Mouse (Mus musculus): ENCODE data around the gene Sppl2c. TPM values are rescaled to one million over a fixed set of nuclear protein-coding genes. Genes with fewer than 3 reads are reported as not detected.

Gene Sppl2c
- polyA plus RNA-seq, 1 experiment from 2014 or later: not detected

GRCm38 (mm10) chr11:104161153-104161552 lies 25.0 kb upstream of the Sppl2c start:
- peaks cover 36% of the 10 kb centered on the region for H3K4me1 ChIP-seq (replicated peaks)
- no peaks in the 10 kb centered on the region for H3K9me3 ChIP-seq
- WGBS: 87% methylated on average over 5 of the region's 5 CpGs
- H3K4me3 ChIP-seq: no peak overlapping the region
- peaks cover 27% of the 10 kb centered on the region for H3K27me3 ChIP-seq (ENCODE audit: insufficient read depth, poor library complexity, severe bottlenecking)
- no peak overlapping the region for H3K27ac ChIP-seq
- DNase-seq (ENCODE audit: low spot score): no peak
- H3K36me3 ChIP-seq: no peaks in the 10 kb centered on the region

DNA sequence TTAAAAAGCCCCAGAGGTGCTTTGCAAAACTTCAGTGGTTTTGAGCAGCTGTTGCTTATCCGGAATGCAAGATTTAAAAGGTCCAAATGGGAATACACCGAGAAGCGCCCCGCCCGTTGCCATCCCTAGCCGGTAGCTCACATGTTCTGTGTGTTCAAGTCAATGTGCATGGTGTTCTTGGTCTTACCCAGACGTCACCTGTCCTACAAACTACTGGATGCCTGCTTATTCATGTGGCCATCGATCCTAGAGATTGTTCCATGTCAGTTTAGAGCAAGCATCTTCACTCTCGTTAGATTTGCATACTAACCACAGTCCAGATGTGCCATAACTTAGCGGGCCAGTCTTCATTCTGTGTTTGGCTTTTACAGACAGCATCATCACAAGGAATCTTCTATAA lies 21.9 kb upstream of the Sppl2c start:
- Histone ChIP-seq H3K27ac (no peak overlapping the region), H3K36me3 (no peaks in the 10 kb centered on the region), H3K9me3 (no peaks in the 10 kb centered on the region), H3K4me1 (replicated peaks) (peaks cover 10% of the 10 kb centered on the region; the same call in 1 of the 2 replicates), H3K27me3 (ENCODE audit: insufficient read depth, poor library complexity, severe bottlenecking) (peaks cover 12% of the 10 kb centered on the region), H3K4me3 (no peak overlapping the region)
- DNase-seq (ENCODE audit: low spot score): no peak
- 93% methylated on average over 10 of the region's 10 CpGs for WGBS

- no peak overlapping the region for H3K27ac ChIP-seq
- H3K36me3 ChIP-seq: no peaks in the 10 kb centered on the region
- WGBS: 35% methylated on average over 12 of the region's 12 CpGs
- DNase-seq (ENCODE audit: low spot score): peak; percentile 75
- no peak overlapping the region for H3K4me3 ChIP-seq
- peaks cover 32% of the 10 kb centered on the region for H3K27me3 ChIP-seq (ENCODE audit: insufficient read depth, poor library complexity, severe bottlenecking)
- 0 out of 2 replicates have a peak, but pooled peaks cover 5% of the 10 kb centered on the region for H3K4me1 ChIP-seq (replicated peaks)
- no peaks in the 10 kb centered on the region for H3K9me3 ChIP-seq
These were observed 14.8 kb upstream of the Sppl2c start for GRCm38 (mm10) chr11:104171281-104171781.

DNA sequence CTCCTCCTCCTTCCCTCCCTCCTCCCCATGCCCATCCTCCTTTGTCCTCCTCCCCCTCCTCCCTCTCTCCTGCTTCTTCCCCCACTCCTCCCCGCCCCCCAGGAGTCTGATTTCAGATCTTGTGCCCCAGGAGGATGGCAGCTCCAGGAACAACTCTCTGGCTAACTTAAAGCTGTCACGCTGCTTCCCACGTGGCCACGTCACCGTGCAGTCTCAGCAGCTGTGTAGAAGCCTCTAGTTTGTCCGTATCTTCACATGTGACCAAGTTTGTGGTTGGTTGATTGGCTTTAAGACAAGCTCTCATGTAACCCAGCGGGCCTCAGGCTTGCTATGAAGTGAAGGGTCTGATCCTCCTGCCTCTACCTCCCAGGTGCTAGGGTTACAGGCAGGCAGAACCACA lies 7.2 kb upstream of the Sppl2c start:
- Histone ChIP-seq H3K4me1 (replicated peaks) (peaks cover 5% of the 10 kb centered on the region; the same call in 1 of the 2 replicates), H3K4me3 (no peak overlapping the region), H3K27ac (no peak overlapping the region), H3K27me3 (ENCODE audit: insufficient read depth, poor library complexity, severe bottlenecking) (no peaks in the 10 kb centered on the region), H3K9me3 (no peaks in the 10 kb centered on the region), H3K36me3 (no peaks in the 10 kb centered on the region)
- 33% methylated on average over 7 of the region's 7 CpGs for WGBS
- DNase-seq (ENCODE audit: low spot score): no peak

DNA sequence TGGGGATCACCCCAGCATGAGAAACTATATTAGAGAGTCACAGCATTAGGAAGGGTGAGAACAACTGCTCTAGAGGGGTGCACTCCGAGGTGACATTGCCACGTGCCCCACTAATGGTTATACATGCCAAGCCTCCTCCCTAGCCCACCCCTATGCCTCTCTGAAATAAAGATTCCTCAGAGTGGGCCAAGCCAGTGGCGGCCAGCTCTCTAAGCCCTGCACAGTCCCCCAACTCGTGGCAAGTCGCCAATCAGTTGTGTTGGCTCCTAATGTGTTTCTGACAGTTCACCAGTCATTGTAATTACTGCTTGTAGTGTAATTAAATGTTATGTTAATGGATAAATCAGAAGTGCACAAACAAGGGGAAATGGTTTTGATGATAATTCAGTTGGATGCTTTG lies 6.3 kb upstream of the Sppl2c start:
- peaks cover 5% of the 10 kb centered on the region; the same call in 1 of the 2 replicates for H3K4me1 ChIP-seq (replicated peaks)
- H3K27me3 ChIP-seq (ENCODE audit: insufficient read depth, poor library complexity, severe bottlenecking): no peaks in the 10 kb centered on the region
- WGBS: 80% methylated on average over 5 of the region's 5 CpGs
- H3K9me3 ChIP-seq: no peaks in the 10 kb centered on the region
- no peak overlapping the region for H3K4me3 ChIP-seq
- no peak for DNase-seq (ENCODE audit: low spot score)
- no peak overlapping the region for H3K27ac ChIP-seq
- no peaks in the 10 kb centered on the region for H3K36me3 ChIP-seq

GRCm38 (mm10) chr11:104182141-104182540 lies 4.0 kb upstream of the Sppl2c start:
- Histone ChIP-seq H3K4me1 (replicated peaks) (peaks cover 5% of the 10 kb centered on the region; the same call in 1 of the 2 replicates), H3K4me3 (no peak overlapping the region), H3K27ac (no peak overlapping the region), H3K27me3 (ENCODE audit: insufficient read depth, poor library complexity, severe bottlenecking) (no peaks in the 10 kb centered on the region), H3K36me3 (no peaks in the 10 kb centered on the region), H3K9me3 (no peaks in the 10 kb centered on the region)
- WGBS: 86% methylated on average over 3 of the region's 3 CpGs
- no peak for DNase-seq (ENCODE audit: low spot score)

GRCm38 (mm10) chr11:104186837-104187150 lies 667 bp downstream of the Sppl2c start:
- no peaks in the 10 kb centered on the region for H3K4me1 ChIP-seq (replicated peaks)
- H3K9me3 ChIP-seq: no peaks in the 10 kb centered on the region
- DNase-seq (ENCODE audit: low spot score): no peak
- H3K27me3 ChIP-seq (ENCODE audit: insufficient read depth, poor library complexity, severe bottlenecking): no peaks in the 10 kb centered on the region
- no peak overlapping the region for H3K27ac ChIP-seq
- H3K36me3 ChIP-seq: no peaks in the 10 kb centered on the region
- 88% methylated on average over 9 of the region's 9 CpGs for WGBS
- no peak overlapping the region for H3K4me3 ChIP-seq

- WGBS: 93% methylated on average over 10 of the region's 10 CpGs
- no peak for DNase-seq (ENCODE audit: low spot score)
These were observed 1.6 kb downstream of the Sppl2c start for GRCm38 (mm10) chr11:104187766-104188165.

GRCm38 (mm10) chr11:104190008-104190407 lies 3.9 kb downstream of the Sppl2c start:
- H3K4me3 ChIP-seq: no peak overlapping the region
- no peaks in the 10 kb centered on the region for H3K27me3 ChIP-seq (ENCODE audit: insufficient read depth, poor library complexity, severe bottlenecking)
- H3K4me1 ChIP-seq (replicated peaks): no peaks in the 10 kb centered on the region
- H3K27ac ChIP-seq: no peak overlapping the region
- H3K36me3 ChIP-seq: no peaks in the 10 kb centered on the region
- H3K9me3 ChIP-seq: no peaks in the 10 kb centered on the region
- no peak for DNase-seq (ENCODE audit: low spot score)
- WGBS: 75% methylated on average over 2 of the region's 2 CpGs

More at GRCm38 (mm10) chr11:104187766-104188165, 1.6 kb downstream of the Sppl2c start:
- Histone ChIP-seq H3K9me3 (no peaks in the 10 kb centered on the region), H3K27ac (no peak overlapping the region), H3K4me3 (no peak overlapping the region), H3K27me3 (ENCODE audit: insufficient read depth, poor library complexity, severe bottlenecking) (no peaks in the 10 kb centered on the region), H3K36me3 (no peaks in the 10 kb centered on the region), H3K4me1 (replicated peaks) (no peaks in the 10 kb centered on the region)

DNA sequence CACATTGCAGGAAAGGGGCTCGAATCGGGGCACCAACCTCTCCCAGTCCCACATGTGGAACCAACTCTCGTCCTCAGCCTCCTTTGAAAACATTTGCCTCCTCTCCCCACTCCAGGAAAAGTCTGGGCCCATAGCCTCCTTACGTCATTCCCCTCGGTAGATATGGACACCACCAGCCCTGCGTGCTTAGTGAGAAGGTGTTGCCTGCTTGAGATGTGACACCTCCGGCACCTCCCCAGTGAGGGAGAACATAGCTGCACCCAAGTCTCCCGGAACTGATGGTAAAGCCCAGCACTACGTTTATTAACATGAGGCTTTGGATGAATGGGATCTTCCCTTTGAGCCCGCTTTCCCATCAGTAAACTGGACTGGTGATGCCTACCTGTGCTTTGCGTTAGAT lies 9.3 kb downstream of the Sppl2c start:
- H3K9me3 ChIP-seq: no peaks in the 10 kb centered on the region
- WGBS: 77% methylated on average over 11 of the region's 11 CpGs
- no peak overlapping the region for H3K27ac ChIP-seq
- H3K27me3 ChIP-seq (ENCODE audit: insufficient read depth, poor library complexity, severe bottlenecking): peaks cover 17% of the 10 kb centered on the region
- no peak for DNase-seq (ENCODE audit: low spot score)
- no peaks in the 10 kb centered on the region for H3K4me1 ChIP-seq (replicated peaks)
- no peaks in the 10 kb centered on the region for H3K36me3 ChIP-seq
- H3K4me3 ChIP-seq: no peak overlapping the region

- no peaks in the 10 kb centered on the region for H3K9me3 ChIP-seq
- H3K36me3 ChIP-seq: no peaks in the 10 kb centered on the region
- peak; percentile 85 for DNase-seq (ENCODE audit: low spot score)
- no peaks in the 10 kb centered on the region for H3K4me1 ChIP-seq (replicated peaks)
- H3K4me3 ChIP-seq: no peak overlapping the region
- WGBS: 9% methylated on average over 9 of the region's 9 CpGs
- H3K27ac ChIP-seq: no peak overlapping the region
- peaks cover 17% of the 10 kb centered on the region for H3K27me3 ChIP-seq (ENCODE audit: insufficient read depth, poor library complexity, severe bottlenecking)
These were observed 9.7 kb downstream of the Sppl2c start for GRCm38 (mm10) chr11:104195791-104196190.

GRCm38 (mm10) chr11:104197861-104198260 lies 11.7 kb downstream of the Sppl2c start:
- H3K27me3 ChIP-seq (ENCODE audit: insufficient read depth, poor library complexity, severe bottlenecking): peaks cover 17% of the 10 kb centered on the region
- H3K4me1 ChIP-seq (replicated peaks): no peaks in the 10 kb centered on the region
- no peak overlapping the region for H3K27ac ChIP-seq
- peaks cover 12% of the 10 kb centered on the region; the same call in 1 of the 2 replicates for H3K9me3 ChIP-seq
- no peak overlapping the region for H3K4me3 ChIP-seq
- no peaks in the 10 kb centered on the region for H3K36me3 ChIP-seq
- 11% methylated on average over 10 of the region's 10 CpGs for WGBS
- peak; percentile 51 for DNase-seq (ENCODE audit: low spot score)

GRCm38 (mm10) chr11:104203271-104203670 lies 17.1 kb downstream of the Sppl2c start:
- Histone ChIP-seq H3K27me3 (ENCODE audit: insufficient read depth, poor library complexity, severe bottlenecking) (peaks cover 2% of the 10 kb centered on the region; the same call in 1 of the 2 replicates), H3K4me3 (no peak overlapping the region), H3K36me3 (no peaks in the 10 kb centered on the region), H3K27ac (no peak overlapping the region), H3K4me1 (replicated peaks) (no peaks in the 10 kb centered on the region), H3K9me3 (peaks cover 12% of the 10 kb centered on the region; the same call in 1 of the 2 replicates)
- WGBS: 82% methylated on average over 3 of the region's 3 CpGs
- no peak for DNase-seq (ENCODE audit: low spot score)

DNA sequence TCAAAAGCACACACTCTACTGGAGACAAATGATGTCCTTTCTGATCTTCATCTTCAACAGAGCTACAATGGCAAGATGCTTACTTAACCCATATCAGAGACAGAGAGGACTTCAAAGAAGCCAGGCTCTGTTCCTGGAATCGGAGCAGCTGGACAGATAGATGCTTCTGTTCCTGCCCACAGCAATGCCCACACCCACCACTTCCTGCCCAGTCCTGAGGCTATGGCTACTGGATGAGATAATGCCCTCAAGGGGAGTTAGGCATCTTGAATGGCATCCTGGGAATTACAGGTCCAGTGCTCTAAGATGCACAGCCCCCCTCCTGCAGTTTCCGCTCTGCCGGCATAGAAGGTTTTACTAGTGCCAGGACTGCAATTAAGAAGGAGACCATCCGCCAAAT lies 20.4 kb downstream of the Sppl2c start:
- Histone ChIP-seq H3K27me3 (ENCODE audit: insufficient read depth, poor library complexity, severe bottlenecking) (no peaks in the 10 kb centered on the region; the same call in 1 of the 2 replicates), H3K4me3 (no peak overlapping the region), H3K9me3 (peaks cover 10% of the 10 kb centered on the region; the same call in 1 of the 2 replicates), H3K4me1 (replicated peaks) (no peaks in the 10 kb centered on the region), H3K36me3 (no peaks in the 10 kb centered on the region), H3K27ac (no peak overlapping the region)
- no peak for DNase-seq (ENCODE audit: low spot score)
- WGBS: 83% methylated on average over 4 of the region's 4 CpGs
